Mouse (Mus musculus) heart, embryonic 12.5 days (tissue): ENCODE measurements around the gene Manba. TPM values are rescaled to one million over a fixed set of nuclear protein-coding genes. Genes with fewer than 3 reads are reported as not detected.

Experiments
- ATAC-seq: fragments of 200-750 bp; cut with Nextera tagmentation; 2 replicates; pipeline ENCODE4 v1.8.0; 2017; ENCODE audit warnings: moderate TSS enrichment, moderate library complexity; ENCODE audit not compliant: insufficient number of reproducible peaks, low FRiP score
- H3K27ac ChIP-seq: fragments of 300-500 bp; sonication (generic); 2 replicates; pipeline ENCODE4 v1.5.1; 2016; ENCODE audit warnings: mild to moderate bottlenecking, moderate library complexity; ENCODE audit not compliant: poor library complexity, severe bottlenecking
- H3K27me3 ChIP-seq: fragments of 300-500 bp; sonication (generic); replicated peaks from 2 replicates; pipeline ENCODE4 v1.6.1; 2016; ENCODE audit warnings: mild to moderate bottlenecking, moderate library complexity
- H3K36me3 ChIP-seq: fragments of 300-500 bp; sonication (generic); 2 replicates; pipeline ENCODE4 v1.6.1; 2016; ENCODE audit warnings: mild to moderate bottlenecking, moderate library complexity
- H3K4me1 ChIP-seq: fragments of 300-500 bp; sonication (generic); replicated peaks from 2 replicates; pipeline ENCODE4 v1.6.1; 2016; ENCODE audit warnings: mild to moderate bottlenecking
- H3K4me2 ChIP-seq: fragments of 300-500 bp; sonication (generic); 2 replicates; pipeline ENCODE4 v1.6.1; 2016; ENCODE audit warnings: mild to moderate bottlenecking, moderate library complexity
- H3K4me3 ChIP-seq: fragments of 300-500 bp; sonication (generic); 2 replicates; pipeline ENCODE4 v1.5.1; 2016; ENCODE audit warnings: mild to moderate bottlenecking
- H3K9ac ChIP-seq: fragments of 300-500 bp; sonication (generic); 2 replicates; pipeline ENCODE4 v1.6.1; 2016; ENCODE audit warnings: mild to moderate bottlenecking, moderate library complexity
- H3K9me3 ChIP-seq: fragments of 300-500 bp; sonication (generic); replicated peaks from 2 replicates; pipeline ENCODE4 v1.6.1; 2016; ENCODE audit warnings: mild to moderate bottlenecking, moderate library complexity
- WGBS: fragments of 180-500 bp; shearing (Covaris S2); methylation state at CpG from one replicate; pipeline ENCODE4 v1.1.7; 2016; 5-methylcytosine and 5-hydroxymethylcytosine counted together
- polyA plus RNA-seq: library from polyadenylated mRNA; unstranded; fragments of >200 nt; fragmentation: Nextera tagmentation; extraction: Ambion mirVana; gene quantifications from 2 replicates; pipeline ENCODE4 v1.2.1, GENCODE M21; 2016

Gene Manba
- polyA plus RNA-seq, 1 experiment from 2014 or later: 43.7 TPM

GRCm38 (mm10) chr3:135604626-135605417 lies 119.4 kb downstream of the Manba start:
- 73% methylated on average over 10 of the region's 10 CpGs for WGBS
- peaks cover 65% of the 10 kb centered on the region for H3K4me1 ChIP-seq
- H3K9ac ChIP-seq: no peak overlapping the region
- H3K27ac ChIP-seq: no peak overlapping the region
- H3K36me3 ChIP-seq: peaks cover 69% of the 10 kb centered on the region
- H3K4me2 ChIP-seq: no peak overlapping the region
- no peak overlapping the region for H3K4me3 ChIP-seq
- no peaks in the 10 kb centered on the region for H3K27me3 ChIP-seq
- no peak for ATAC-seq
- no peaks in the 10 kb centered on the region for H3K9me3 ChIP-seq

- no peak overlapping the region for H3K4me2 ChIP-seq
- no peak overlapping the region for H3K4me3 ChIP-seq
- H3K9me3 ChIP-seq: no peaks in the 10 kb centered on the region
- 53% methylated on average over 4 of the region's 4 CpGs for WGBS
- peaks cover 69% of the 10 kb centered on the region for H3K36me3 ChIP-seq
- no peaks in the 10 kb centered on the region for H3K27me3 ChIP-seq
- ATAC-seq: no peak
- no peak overlapping the region for H3K9ac ChIP-seq
- peaks cover 65% of the 10 kb centered on the region for H3K4me1 ChIP-seq
- no peak overlapping the region; the same call in 1 of the 2 replicates for H3K27ac ChIP-seq
These were observed 120.1 kb downstream of the Manba start for GRCm38 (mm10) chr3:135605474-135605873.

- Histone ChIP-seq H3K27ac (no peak overlapping the region), H3K9me3 (no peaks in the 10 kb centered on the region), H3K36me3 (peaks cover 71% of the 10 kb centered on the region), H3K27me3 (no peaks in the 10 kb centered on the region), H3K9ac (no peak overlapping the region), H3K4me3 (no peak overlapping the region), H3K4me2 (no peak overlapping the region), H3K4me1 (peaks cover 64% of the 10 kb centered on the region)
- WGBS: 84% methylated on average over 8 of the region's 8 CpGs
- ATAC-seq: no peak
These were observed 121.2 kb downstream of the Manba start for GRCm38 (mm10) chr3:135606592-135606991.

GRCm38 (mm10) chr3:135607021-135607420 lies 121.6 kb downstream of the Manba start:
- Histone ChIP-seq H3K27ac (no peak overlapping the region), H3K9me3 (no peaks in the 10 kb centered on the region), H3K4me1 (peaks cover 59% of the 10 kb centered on the region), H3K9ac (no peak overlapping the region), H3K36me3 (peaks cover 73% of the 10 kb centered on the region), H3K4me3 (no peak overlapping the region), H3K4me2 (no peak overlapping the region), H3K27me3 (no peaks in the 10 kb centered on the region)
- no peak for ATAC-seq
- WGBS: 86% methylated on average over 9 of the region's 9 CpGs

- H3K4me1 ChIP-seq: peaks cover 51% of the 10 kb centered on the region
- no peak overlapping the region for H3K9ac ChIP-seq
- WGBS: 65% methylated on average over 24 of the region's 24 CpGs
- no peaks in the 10 kb centered on the region for H3K27me3 ChIP-seq
- no peak for ATAC-seq
- H3K27ac ChIP-seq: peak overlapping the region; percentile 73
- peaks cover 77% of the 10 kb centered on the region for H3K36me3 ChIP-seq
- no peaks in the 10 kb centered on the region for H3K9me3 ChIP-seq
- no peak overlapping the region for H3K4me3 ChIP-seq
- no peak overlapping the region; the same call in 1 of the 2 replicates for H3K4me2 ChIP-seq
These were observed 122.5 kb downstream of the Manba start for GRCm38 (mm10) chr3:135607660-135608473.

GRCm38 (mm10) chr3:135610221-135610620 lies 124.8 kb downstream of the Manba start:
- no peak overlapping the region for H3K4me2 ChIP-seq
- 65% methylated on average over 3 of the region's 3 CpGs for WGBS
- no peak for ATAC-seq
- H3K4me1 ChIP-seq: peaks cover 30% of the 10 kb centered on the region
- H3K4me3 ChIP-seq: no peak overlapping the region
- H3K9me3 ChIP-seq: no peaks in the 10 kb centered on the region
- no peak overlapping the region for H3K27ac ChIP-seq
- no peaks in the 10 kb centered on the region for H3K27me3 ChIP-seq
- peaks cover 75% of the 10 kb centered on the region for H3K36me3 ChIP-seq
- no peak overlapping the region for H3K9ac ChIP-seq

- Histone ChIP-seq H3K9ac (no peak overlapping the region), H3K27ac (no peak overlapping the region), H3K27me3 (no peaks in the 10 kb centered on the region), H3K36me3 (peaks cover 84% of the 10 kb centered on the region), H3K9me3 (no peaks in the 10 kb centered on the region), H3K4me2 (no peak overlapping the region), H3K4me1 (0 out of 2 replicates have a peak, but pooled peaks cover under 1% of the 10 kb centered on the region), H3K4me3 (no peak overlapping the region)
- 91% methylated on average over 3 of the region's 3 CpGs for WGBS
- ATAC-seq: no peak
These were observed 129.0 kb downstream of the Manba start for GRCm38 (mm10) chr3:135614376-135614775.

- Histone ChIP-seq H3K36me3 (peaks cover 67% of the 10 kb centered on the region), H3K4me3 (no peak overlapping the region), H3K9me3 (no peaks in the 10 kb centered on the region), H3K27me3 (no peaks in the 10 kb centered on the region), H3K9ac (no peak overlapping the region), H3K4me1 (no peaks in the 10 kb centered on the region), H3K4me2 (no peak overlapping the region), H3K27ac (no peak overlapping the region)
- no peak for ATAC-seq
- WGBS: 80% methylated on average over 7 of the region's 7 CpGs
These were observed 131.3 kb downstream of the Manba start for GRCm38 (mm10) chr3:135616730-135617129.

Other genes with a start within 250 kb of the Manba start
- 2.4 and 3.0 TPM in 2 replicates for gene Bdh2, start 204.4 kb upstream of the Manba start, polyA plus RNA-seq
- 0.77 and 0.86 TPM in 2 replicates for gene Slc9b2, start 177.9 kb upstream of the Manba start, polyA plus RNA-seq
- gene Slc9b1, start 137.6 kb upstream of the Manba start, polyA plus RNA-seq: 0.15 TPM in 1 of 2 replicates, not detected in the other
- gene Cisd2, start 61.7 kb upstream of the Manba start, polyA plus RNA-seq: 58.9 and 60.0 TPM in 2 replicates
- gene Ube2d3, start 47.5 kb upstream of the Manba start, polyA plus RNA-seq: 447 and 459 TPM in 2 replicates
- gene Nfkb1, start 205.9 kb downstream of the Manba start, polyA plus RNA-seq: 14.3 and 16.6 TPM in 2 replicates